Mouse (Mus musculus) midbrain, embryonic 11.5 days (tissue): ENCODE results near the gene Cpsf3. TPM values are rescaled to one million over a fixed set of nuclear protein-coding genes. Genes with fewer than 3 reads are reported as not detected.
A peak's percentile ranks its signal among the peaks of the same experiment; 100 is the strongest.

Source experiments
- ATAC-seq: fragments of 200-750 bp; cut with Nextera tagmentation; 2 replicates; pipeline ENCODE4 v1.8.0; 2017; ENCODE audit warnings: moderate TSS enrichment, moderate library complexity; ENCODE audit not compliant: low FRiP score
- DNase-seq: peaks from one replicate; pipeline ENCODE4 v3.0.0; 2015; ENCODE audit warnings: low spot score; ENCODE audit errors: missing footprints
- H3K27ac ChIP-seq: fragments of 300-500 bp; sonication (generic); 2 replicates; pipeline ENCODE4 v1.5.1; 2014; ENCODE audit warnings: low read depth, low read length
- H3K27me3 ChIP-seq: fragments of 300-500 bp; sonication (generic); 2 replicates; pipeline ENCODE4 v1.6.1; 2014; ENCODE audit warnings: mild to moderate bottlenecking, low read length, moderate library complexity, mixed read lengths; ENCODE audit not compliant: control insufficient read depth, insufficient read depth
- H3K36me3 ChIP-seq: fragments of 300-500 bp; sonication (generic); 2 replicates; pipeline ENCODE4 v1.6.1; 2014; ENCODE audit warnings: mild to moderate bottlenecking, low read length, moderate library complexity, mixed read lengths; ENCODE audit not compliant: control insufficient read depth, insufficient read depth
- H3K4me1 ChIP-seq: fragments of 300-500 bp; sonication (generic); 2 replicates; pipeline ENCODE4 v1.6.1; 2014; ENCODE audit warnings: low read length; ENCODE audit not compliant: control insufficient read depth, insufficient read depth
- H3K4me2 ChIP-seq: fragments of 300-500 bp; sonication (generic); 2 replicates; pipeline ENCODE4 v1.6.1; 2014; ENCODE audit warnings: mild to moderate bottlenecking, moderate library complexity
- H3K4me3 ChIP-seq: fragments of 300-500 bp; sonication (generic); 2 replicates; pipeline ENCODE4 v1.5.1; 2014; ENCODE audit warnings: low read depth, low read length
- H3K9ac ChIP-seq: fragments of 300-500 bp; sonication (generic); 2 replicates; pipeline ENCODE4 v1.6.1; 2014; ENCODE audit warnings: low read length
- H3K9me3 ChIP-seq: fragments of 300-500 bp; sonication (generic); 2 replicates; pipeline ENCODE4 v1.6.1; 2016; ENCODE audit warnings: low read length; ENCODE audit not compliant: control insufficient read depth
- WGBS: fragments of 180-500 bp; shearing (Covaris S2); extraction: QIAGEN DNeasy Blood & Tissue Kit; methylation state at CpG from one replicate; pipeline ENCODE4 v1.1.7; 2014; 5-methylcytosine and 5-hydroxymethylcytosine counted together
- polyA plus RNA-seq: library from polyadenylated mRNA; unstranded; fragments of >200 nt; fragmentation: Nextera tagmentation; extraction: Ambion mirVana; gene quantifications from 2 replicates; pipeline ENCODE4 v1.2.1, GENCODE M21; 2014

Gene Cpsf3
- polyA plus RNA-seq, 1 experiment from 2014 or later: 145 TPM

- Histone ChIP-seq H3K4me3 (no peak overlapping the region), H3K4me1 (no peaks in the 10 kb centered on the region), H3K4me2 (no peak overlapping the region), H3K27ac (no peak overlapping the region), H3K27me3 (no peaks in the 10 kb centered on the region), H3K9ac (no peak overlapping the region), H3K36me3 (peaks cover 17% of the 10 kb centered on the region), H3K9me3 (no peaks in the 10 kb centered on the region)
- WGBS: 91% methylated on average over 8 of the region's 8 CpGs
- ATAC-seq (no peak), DNase-seq (peak; percentile 60)
Observed at GRCm38 (mm10) chr12:21325266-21325665, 40.1 kb downstream of the Cpsf3 start.

GRCm38 (mm10) chr12:21326325-21326724, 41.1 kb downstream of the Cpsf3 start:
- H3K27me3 ChIP-seq: no peaks in the 10 kb centered on the region
- H3K4me3 ChIP-seq: no peak overlapping the region
- H3K9me3 ChIP-seq: no peaks in the 10 kb centered on the region
- 89% methylated on average over 3 of the region's 3 CpGs for WGBS
- ATAC-seq: no peak
- H3K27ac ChIP-seq: no peak overlapping the region
- no peak for DNase-seq
- H3K36me3 ChIP-seq: peaks cover 17% of the 10 kb centered on the region
- no peak overlapping the region for H3K9ac ChIP-seq
- H3K4me1 ChIP-seq: no peaks in the 10 kb centered on the region
- H3K4me2 ChIP-seq: no peak overlapping the region

DNA sequence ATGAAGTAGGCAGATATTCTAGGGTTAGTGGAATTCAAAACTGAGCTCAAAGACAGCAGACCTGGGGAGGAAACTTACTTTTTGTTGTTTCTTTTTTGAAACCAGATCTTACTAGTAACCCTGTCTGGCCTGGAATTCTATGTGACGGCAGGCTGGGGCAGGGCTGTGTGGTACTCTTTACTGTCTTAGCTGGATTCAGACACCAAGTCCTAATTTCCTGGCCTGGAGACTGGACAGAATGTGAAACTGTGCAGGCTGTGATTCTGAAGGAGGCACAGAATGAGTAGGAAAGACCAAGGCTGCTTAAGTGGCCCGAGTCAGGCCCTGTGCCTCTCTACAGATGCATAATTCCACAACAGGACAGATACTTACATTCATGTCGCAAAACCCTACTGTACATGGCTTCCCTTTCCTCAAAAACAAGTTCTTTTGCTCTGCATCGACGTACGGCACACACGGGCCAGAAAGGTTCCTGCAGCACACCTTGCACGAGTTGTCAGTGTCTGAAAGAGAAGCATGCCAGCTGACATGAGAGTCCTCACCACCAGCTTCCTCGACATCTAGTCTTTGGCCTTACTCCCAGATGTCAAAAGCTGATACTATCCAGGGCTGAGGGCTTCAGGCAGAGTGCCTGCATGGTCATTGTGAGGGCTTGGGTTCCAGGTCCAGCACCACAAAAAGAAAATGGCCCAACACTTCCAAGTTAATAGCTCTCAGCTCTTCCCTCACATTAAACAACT, 44.6 kb downstream of the Cpsf3 start:
- WGBS: 94% methylated on average over 9 of the region's 9 CpGs
- no peaks in the 10 kb centered on the region for H3K27me3 ChIP-seq
- H3K4me3 ChIP-seq: no peak overlapping the region
- H3K4me2 ChIP-seq: no peak overlapping the region
- H3K27ac ChIP-seq: no peak overlapping the region
- H3K9me3 ChIP-seq: no peaks in the 10 kb centered on the region
- DNase-seq (peak; percentile 54), ATAC-seq (no peak)
- H3K36me3 ChIP-seq: peaks cover 27% of the 10 kb centered on the region
- no peaks in the 10 kb centered on the region for H3K4me1 ChIP-seq
- H3K9ac ChIP-seq: no peak overlapping the region

DNA sequence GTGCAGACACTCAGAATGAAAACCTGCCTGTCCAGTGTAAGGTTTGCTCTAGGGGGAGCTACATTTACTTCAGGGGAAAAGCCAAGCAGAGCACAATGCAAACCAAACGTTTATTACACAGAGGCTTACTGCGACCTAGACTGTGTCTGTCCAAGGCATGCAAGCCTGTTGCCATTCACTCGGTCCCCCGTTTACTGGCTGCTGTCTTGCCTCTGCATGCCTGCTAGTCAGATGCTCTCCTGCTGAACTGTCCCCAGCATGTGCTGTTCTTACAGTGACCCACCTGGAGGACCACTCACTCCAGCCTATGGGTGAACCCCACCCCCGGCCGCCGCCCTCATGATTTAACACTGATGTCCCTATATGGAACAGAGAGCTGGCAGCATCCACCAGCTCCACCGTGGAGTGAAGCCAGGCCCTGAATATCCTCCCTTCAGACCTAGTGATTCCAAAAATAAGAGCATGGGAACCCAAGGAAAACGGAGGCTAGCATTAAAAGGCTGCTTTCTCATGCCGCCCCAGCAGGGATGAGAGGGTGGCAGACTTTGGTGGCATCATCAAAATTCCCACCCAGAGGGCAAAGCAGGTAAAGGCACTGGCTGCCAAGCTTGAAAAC, 45.9 kb downstream of the Cpsf3 start:
- H3K27ac ChIP-seq: no peak overlapping the region
- H3K27me3 ChIP-seq: no peaks in the 10 kb centered on the region
- H3K9me3 ChIP-seq: no peaks in the 10 kb centered on the region
- peaks cover 25% of the 10 kb centered on the region for H3K36me3 ChIP-seq
- H3K4me2 ChIP-seq: no peak overlapping the region
- WGBS: 91% methylated on average over 10 of the region's 10 CpGs
- ATAC-seq (no peak), DNase-seq (peak; percentile 64)
- H3K9ac ChIP-seq: no peak overlapping the region
- no peaks in the 10 kb centered on the region for H3K4me1 ChIP-seq
- no peak overlapping the region for H3K4me3 ChIP-seq

- no peak overlapping the region for H3K9ac ChIP-seq
Observed at GRCm38 (mm10) chr12:21331711-21332110, 46.5 kb downstream of the Cpsf3 start.

DNA sequence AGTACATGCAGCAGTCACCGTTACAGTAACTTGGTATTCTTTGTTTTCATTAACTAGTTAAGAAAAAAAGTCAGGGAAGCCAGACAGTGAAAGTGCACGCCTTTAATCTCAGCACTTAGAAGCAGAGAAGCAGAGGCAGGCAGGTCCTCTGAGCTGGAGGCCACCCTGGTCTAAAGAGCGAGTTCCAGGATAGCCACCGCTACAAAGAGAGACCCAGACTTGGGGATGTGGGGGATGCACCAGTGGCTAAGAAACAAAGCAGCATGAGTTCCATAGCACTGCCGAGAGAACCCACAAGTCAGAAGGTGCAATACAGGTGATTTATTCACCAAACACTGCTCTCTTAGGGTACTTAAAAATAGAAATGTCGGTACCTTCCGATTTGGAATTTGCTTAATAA, 47.8 kb downstream of the Cpsf3 start:
- Histone ChIP-seq H3K27me3 (no peaks in the 10 kb centered on the region), H3K9ac (no peak overlapping the region), H3K4me1 (no peaks in the 10 kb centered on the region), H3K9me3 (no peaks in the 10 kb centered on the region), H3K27ac (no peak overlapping the region), H3K36me3 (peaks cover 25% of the 10 kb centered on the region), H3K4me3 (no peak overlapping the region), H3K4me2 (no peak overlapping the region)
- peak; percentile 39 for DNase-seq
- WGBS: 94% methylated on average over 7 of the region's 7 CpGs
- no peak for ATAC-seq

More at GRCm38 (mm10) chr12:21331711-21332110, 46.5 kb downstream of the Cpsf3 start:
- H3K4me1 ChIP-seq: no peaks in the 10 kb centered on the region
- H3K9me3 ChIP-seq: no peaks in the 10 kb centered on the region
- ATAC-seq: no peak
- DNase-seq: no peak
- peaks cover 25% of the 10 kb centered on the region for H3K36me3 ChIP-seq
- WGBS: 85% methylated on average over 6 of the region's 6 CpGs
- H3K27ac ChIP-seq: no peak overlapping the region
- H3K4me2 ChIP-seq: no peak overlapping the region
- H3K27me3 ChIP-seq: no peaks in the 10 kb centered on the region
- no peak overlapping the region for H3K4me3 ChIP-seq

DNA sequence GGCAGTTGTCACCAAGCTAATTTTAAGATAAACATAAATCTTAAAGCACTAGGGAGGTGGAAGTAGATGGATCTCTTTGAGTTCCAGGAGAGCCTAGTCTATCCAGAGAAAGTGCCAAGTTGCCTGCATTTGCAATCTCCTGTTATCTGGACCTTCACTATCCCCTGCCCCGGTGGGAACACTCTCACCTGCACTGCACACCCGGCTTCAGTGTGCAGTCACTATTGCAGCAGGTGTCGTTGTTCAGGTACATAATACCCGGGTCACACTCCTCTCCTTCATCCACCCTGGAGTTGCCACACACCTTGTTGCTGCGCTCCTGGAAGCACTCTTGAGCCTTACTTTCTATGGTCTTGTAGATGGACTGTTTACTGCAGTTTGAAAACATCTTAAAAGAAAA, 48.6 kb downstream of the Cpsf3 start:
- Histone ChIP-seq H3K4me2 (no peak overlapping the region), H3K9me3 (no peaks in the 10 kb centered on the region), H3K36me3 (peaks cover 24% of the 10 kb centered on the region), H3K9ac (no peak overlapping the region), H3K4me1 (no peaks in the 10 kb centered on the region), H3K4me3 (no peak overlapping the region), H3K27ac (no peak overlapping the region), H3K27me3 (no peaks in the 10 kb centered on the region)
- ATAC-seq (no peak), DNase-seq (no peak)
- WGBS: 93% methylated on average over 5 of the region's 5 CpGs

GRCm38 (mm10) chr12:21335869-21336268, 50.7 kb downstream of the Cpsf3 start:
- Histone ChIP-seq H3K27ac (no peak overlapping the region), H3K4me2 (no peak overlapping the region), H3K36me3 (peaks cover 20% of the 10 kb centered on the region), H3K9me3 (no peaks in the 10 kb centered on the region), H3K4me1 (no peaks in the 10 kb centered on the region), H3K4me3 (no peak overlapping the region), H3K9ac (no peak overlapping the region), H3K27me3 (no peaks in the 10 kb centered on the region)
- DNase-seq (peak; percentile 1), ATAC-seq (no peak)
- 90% methylated on average over 7 of the region's 7 CpGs for WGBS

DNA sequence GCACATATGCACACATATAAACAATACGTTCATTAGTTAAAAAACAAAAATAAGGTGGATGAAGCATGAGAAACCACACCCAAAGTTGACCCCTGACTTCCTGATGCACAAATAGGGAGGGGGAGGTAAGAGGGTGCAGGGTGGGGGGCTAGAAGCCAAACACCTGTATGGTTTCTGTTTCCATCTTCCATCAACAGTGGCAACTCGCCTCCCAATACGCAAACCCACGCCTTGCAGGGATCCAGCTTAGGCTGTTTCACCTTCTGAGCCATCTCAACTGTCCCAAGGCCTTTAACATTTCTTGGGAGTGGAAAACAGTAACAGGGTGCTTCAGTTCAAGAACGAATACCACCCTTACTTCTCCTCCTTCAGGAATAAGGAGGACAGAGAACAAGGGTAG, 52.0 kb downstream of the Cpsf3 start:
- no peak for ATAC-seq
- Histone ChIP-seq H3K27me3 (no peaks in the 10 kb centered on the region), H3K4me1 (no peaks in the 10 kb centered on the region), H3K36me3 (peaks cover 16% of the 10 kb centered on the region), H3K27ac (no peak overlapping the region), H3K9ac (no peak overlapping the region), H3K4me2 (no peak overlapping the region), H3K9me3 (no peaks in the 10 kb centered on the region), H3K4me3 (no peak overlapping the region)
- peak; percentile 4 for DNase-seq
- WGBS: 94% methylated on average over 5 of the region's 5 CpGs
